Mouse (Mus musculus): ENCODE data around the gene Larp4b.
"Not testable (repeated sequence)": the region's sequence is repeated elsewhere in the genome, so short reads cannot be mapped to it uniquely, and the experiment has no call there.

Gene Larp4b

GRCm38 (mm10) chr13:9093316-9094155, at the start of gene Larp4b:
Gene Larp4b (plus strand): TSS chr13:9093881.
- peak; percentile 95 for DNase-seq

GRCm38 (mm10) chr13:9044731-9045130, 49.0 kb upstream of the Larp4b start:
- no peak for DNase-seq

GRCm38 (mm10) chr13:9052049-9052691, 41.5 kb upstream of the Larp4b start:
- DNase-seq: not testable (repeated sequence)

- no peak for DNase-seq
Observed at GRCm38 (mm10) chr13:9057277-9057676, 36.4 kb upstream of the Larp4b start.

- DNase-seq: no peak
Observed at GRCm38 (mm10) chr13:9058706-9059105, 35.0 kb upstream of the Larp4b start.

- no peak for DNase-seq
Observed at GRCm38 (mm10) chr13:9061394-9061793, 32.3 kb upstream of the Larp4b start.

GRCm38 (mm10) chr13:9064196-9064595, 29.5 kb upstream of the Larp4b start:
- DNase-seq: peak; percentile 10

GRCm38 (mm10) chr13:9066107-9066506, 27.6 kb upstream of the Larp4b start:
- no peak for DNase-seq

GRCm38 (mm10) chr13:9071008-9071407, 22.7 kb upstream of the Larp4b start:
- DNase-seq: no peak

GRCm38 (mm10) chr13:9073818-9074217, 19.9 kb upstream of the Larp4b start:
- DNase-seq: no peak

- DNase-seq: no peak
Observed at GRCm38 (mm10) chr13:9075825-9076592, 17.7 kb upstream of the Larp4b start.

- no peak for DNase-seq
Observed at GRCm38 (mm10) chr13:9082128-9082883, 11.4 kb upstream of the Larp4b start.

GRCm38 (mm10) chr13:9094186-9094980, 702 bp downstream of the Larp4b start:
- DNase-seq: no peak

- no peak for DNase-seq
Observed at GRCm38 (mm10) chr13:9099289-9099688, 5.6 kb downstream of the Larp4b start.

GRCm38 (mm10) chr13:9100517-9100916, 6.8 kb downstream of the Larp4b start:
- DNase-seq: no peak

- DNase-seq: no peak
Observed at GRCm38 (mm10) chr13:9106246-9106645, 12.6 kb downstream of the Larp4b start.

- no peak for DNase-seq
Observed at GRCm38 (mm10) chr13:9106992-9107858, 13.5 kb downstream of the Larp4b start.

GRCm38 (mm10) chr13:9113735-9114134, 20.1 kb downstream of the Larp4b start:
- no peak for DNase-seq

- DNase-seq: no peak
Observed at GRCm38 (mm10) chr13:9120835-9121542, 27.3 kb downstream of the Larp4b start.

- DNase-seq: no peak
Observed at GRCm38 (mm10) chr13:9122045-9122444, 28.4 kb downstream of the Larp4b start.

Data from cerebellum, adult 11 months (tissue).